Mouse (Mus musculus): ENCODE results near the gene Cdadc1.
A peak's percentile ranks its signal among the peaks of the same experiment; 100 is the strongest.

The Cdadc1 gene

DNA sequence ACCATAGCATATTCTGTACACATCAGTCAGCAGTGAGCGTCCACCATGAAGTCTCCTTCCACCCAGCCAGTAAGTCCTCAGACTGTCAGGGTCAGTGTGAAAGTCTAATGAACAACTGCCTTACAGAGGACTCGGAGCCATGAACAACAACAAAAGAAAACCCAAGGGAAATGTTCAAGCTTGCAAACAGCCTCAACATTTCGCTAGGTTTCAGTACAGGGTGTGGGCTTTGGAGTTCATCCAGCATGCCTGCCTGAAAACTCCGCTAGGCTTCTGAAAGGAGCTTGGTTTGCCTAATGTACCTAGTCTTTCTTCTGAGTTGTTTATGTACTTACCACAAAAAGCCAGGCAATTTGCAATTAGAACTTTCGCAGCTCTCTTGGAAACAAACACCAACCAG lies 53.8 kb downstream of the Cdadc1 start:
- peak; percentile 28 for DNase-seq (ENCODE audit: low spot score)

DNA sequence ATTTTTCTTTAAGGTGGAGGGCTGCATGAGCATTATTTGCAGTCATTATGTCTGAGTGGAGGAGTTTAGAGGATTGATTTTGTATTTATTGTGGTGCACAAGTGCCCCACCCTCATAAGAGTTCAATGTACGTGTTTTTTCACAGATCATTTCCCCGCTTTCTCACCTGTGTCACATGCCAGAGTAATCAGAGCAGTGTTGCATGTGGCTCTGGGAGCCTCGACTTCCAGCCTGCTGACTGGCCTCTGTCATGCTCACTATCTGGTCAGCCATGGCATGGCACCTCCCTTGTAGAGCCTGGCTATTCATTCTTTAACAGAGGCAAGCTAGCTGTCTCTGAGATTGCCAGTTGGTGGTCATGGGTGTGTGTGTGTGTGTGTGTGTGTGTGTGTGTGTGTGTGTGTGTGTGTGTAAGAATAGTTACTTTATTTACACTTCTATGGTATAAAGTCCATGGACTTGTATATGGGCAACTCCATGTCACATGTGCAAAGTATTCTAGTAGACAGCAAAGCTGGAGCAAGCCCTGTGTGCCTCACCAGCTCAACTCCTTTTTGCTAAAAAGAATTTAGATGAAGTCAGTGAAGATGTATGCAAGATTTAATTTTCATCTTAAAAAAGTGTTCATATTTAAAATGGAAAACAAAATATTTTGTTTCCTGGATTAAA lies 54.5 kb downstream of the Cdadc1 start:
- no peak for DNase-seq (ENCODE audit: low spot score)

DNA sequence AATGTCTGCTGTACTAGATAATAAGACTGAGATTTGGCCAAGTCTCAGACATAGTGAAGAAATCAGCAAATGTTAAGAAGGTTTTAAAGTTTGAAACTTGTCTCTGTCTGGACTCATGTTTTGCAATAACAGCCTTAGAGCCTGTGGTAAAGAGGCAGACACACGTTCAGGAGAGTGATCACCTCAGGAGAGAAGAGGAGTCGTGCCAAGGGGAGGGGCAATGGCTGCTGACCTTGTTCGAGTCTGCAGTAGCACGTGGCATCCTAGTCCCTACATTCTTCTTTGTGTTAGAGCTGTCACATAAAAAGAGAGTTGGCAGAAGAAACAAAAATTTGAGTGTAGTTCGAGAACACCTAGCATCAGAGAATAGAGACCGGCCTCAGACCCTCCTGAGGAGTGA lies 57.0 kb downstream of the Cdadc1 start:
- no peak for DNase-seq (ENCODE audit: low spot score)

DNA sequence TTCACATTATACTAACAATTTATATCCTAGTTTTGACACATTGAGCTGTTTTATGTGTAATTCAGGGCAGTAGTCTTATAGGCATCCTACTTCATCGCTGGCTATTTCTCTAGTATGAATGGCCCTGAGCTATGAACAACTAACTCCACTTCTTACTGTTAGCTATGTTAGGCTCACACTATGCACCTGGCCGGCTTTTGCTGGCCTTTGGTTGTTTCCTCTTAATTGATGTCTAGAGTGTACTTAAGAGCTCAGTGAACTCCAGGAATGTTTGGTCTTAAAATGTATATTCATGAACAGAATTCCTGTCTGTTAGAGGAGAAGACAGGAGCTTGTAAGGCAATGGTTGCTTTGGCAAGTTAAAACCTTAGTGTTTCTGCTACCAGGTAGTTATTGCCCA lies 57.5 kb downstream of the Cdadc1 start:
- DNase-seq (ENCODE audit: low spot score): no peak

DNA sequence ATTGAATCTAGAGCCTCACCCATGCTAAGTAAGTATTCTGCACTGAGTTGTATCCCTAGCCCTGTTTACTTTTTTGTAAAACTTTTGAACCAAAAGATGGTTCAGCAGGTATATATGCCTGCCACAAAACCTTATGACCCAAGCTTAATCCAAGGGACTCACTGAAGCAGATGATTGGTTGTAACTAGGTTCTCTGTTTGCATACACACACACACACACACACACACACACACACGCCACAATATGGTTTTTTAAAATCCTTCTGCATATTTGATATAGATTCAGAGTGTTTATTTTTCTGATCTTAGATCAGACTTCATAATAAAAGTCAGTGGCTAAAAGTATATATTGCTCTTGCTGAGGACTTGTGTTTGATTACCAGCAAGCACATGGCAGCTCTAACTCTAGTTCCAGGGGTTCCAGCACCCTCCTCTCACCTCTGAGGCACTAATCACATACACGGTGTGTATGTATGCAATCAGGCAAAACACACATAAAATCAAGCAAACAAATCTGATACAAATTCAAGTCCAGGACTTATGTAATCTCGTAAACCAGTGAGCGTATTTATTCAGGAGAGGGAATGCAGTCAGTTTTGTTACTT lies 59.8 kb downstream of the Cdadc1 start:
- DNase-seq (ENCODE audit: low spot score): no peak

DNA sequence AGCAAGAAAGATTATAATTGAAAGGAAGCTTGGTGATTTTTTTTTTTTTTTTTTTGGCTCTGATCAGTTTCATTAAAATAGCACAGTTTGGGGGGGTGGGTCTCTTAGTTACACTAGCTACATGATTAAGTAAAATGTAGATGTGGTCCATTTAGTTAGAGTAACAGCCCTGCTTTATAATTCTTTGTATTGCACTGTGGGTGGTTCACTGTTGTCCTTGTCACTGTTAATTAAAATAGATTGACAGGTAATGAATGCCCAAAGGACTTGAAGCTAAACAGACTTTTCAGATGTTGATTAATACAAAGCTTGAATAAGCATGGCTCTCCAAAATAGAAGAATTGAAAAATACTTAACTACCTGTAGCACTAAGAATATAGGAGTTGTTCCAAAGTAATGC lies 63.9 kb downstream of the Cdadc1 start:
- DNase-seq (ENCODE audit: low spot score): no peak

DNA sequence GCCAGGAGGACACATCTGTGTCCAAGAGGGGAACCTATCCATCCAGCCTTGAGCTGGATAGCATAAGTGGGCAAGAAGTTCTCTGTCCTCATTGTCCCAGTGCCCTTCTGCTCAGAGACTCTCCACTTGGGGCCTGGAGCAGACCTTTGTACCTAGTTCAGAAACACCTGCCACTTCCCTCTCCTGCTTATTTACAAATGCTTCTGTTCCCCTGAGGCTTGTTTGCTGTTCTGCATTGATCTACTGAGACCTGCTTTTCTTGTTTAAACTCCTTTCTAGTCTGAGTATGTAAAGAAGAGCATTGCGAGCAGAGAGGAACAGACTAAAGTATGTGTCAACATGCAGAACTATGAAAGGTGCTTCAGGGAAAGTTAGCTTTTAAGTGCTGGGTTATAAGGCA lies 64.8 kb downstream of the Cdadc1 start:
- no peak for DNase-seq (ENCODE audit: low spot score)

DNA sequence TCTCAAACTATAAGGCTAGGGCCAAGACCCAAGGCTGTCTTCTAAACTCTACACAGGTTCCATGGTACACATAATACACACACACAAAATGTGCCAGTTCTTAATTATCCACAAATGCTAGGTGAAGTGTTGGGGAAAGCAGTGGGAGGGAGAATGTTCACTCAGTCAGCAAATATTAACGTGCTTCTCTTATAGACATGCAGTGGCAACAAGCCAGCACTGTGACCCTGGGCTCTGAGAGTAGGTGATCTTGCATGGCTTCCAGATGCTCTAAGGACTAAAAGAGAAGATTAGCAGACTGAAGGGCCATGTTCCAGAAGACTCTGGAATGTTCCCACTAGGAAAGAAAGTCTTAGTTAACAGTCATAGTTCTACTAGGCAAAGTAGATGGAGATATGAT lies 67.0 kb downstream of the Cdadc1 start:
- DNase-seq (ENCODE audit: low spot score): no peak

DNA sequence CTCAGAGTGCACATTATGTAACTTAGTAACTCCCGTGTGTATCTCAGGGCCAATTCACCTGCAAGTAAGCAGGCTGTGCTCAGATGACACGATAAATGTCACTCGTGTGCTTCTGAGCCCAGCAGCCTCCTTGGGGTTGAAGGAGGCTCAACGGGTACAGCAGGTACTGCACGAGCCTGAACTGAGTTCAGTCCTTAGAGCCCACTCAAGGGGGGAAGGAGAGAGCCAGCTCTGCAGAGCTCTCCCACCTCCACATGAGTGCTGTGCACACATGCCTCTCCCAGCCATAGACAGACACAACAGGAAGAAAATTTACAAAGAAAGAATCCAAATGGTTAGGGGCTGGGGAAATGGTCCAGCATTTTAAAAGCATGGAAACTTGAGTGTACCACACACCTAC lies 71.9 kb downstream of the Cdadc1 start:
- DNase-seq (ENCODE audit: low spot score): no peak

DNA sequence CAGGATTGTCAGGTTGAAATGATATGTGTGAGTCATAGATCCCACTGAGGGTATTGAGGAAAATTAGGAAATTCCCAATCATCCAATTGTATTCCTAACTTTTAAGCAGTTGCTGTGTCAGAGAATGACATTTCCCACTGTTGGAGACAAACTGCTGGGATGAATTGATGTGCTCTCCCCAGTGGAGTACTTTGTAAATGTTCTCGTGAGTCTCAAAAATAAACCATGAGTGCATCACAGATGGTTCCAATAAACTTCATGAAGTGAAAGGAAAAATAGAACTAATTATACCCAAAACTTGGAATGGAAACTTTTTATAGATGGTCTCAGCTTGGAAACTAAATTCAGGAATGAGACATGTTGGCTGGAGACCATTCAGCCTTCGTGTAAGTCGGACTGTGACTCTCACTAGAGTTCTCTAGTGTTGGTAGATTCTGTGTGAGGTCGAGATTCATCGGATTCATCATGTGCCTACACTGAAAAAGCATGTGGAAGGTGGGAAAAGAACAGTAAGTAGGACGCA lies 83.8 kb downstream of the Cdadc1 start:
- DNase-seq (ENCODE audit: low spot score): peak; percentile 24
